Mouse (Mus musculus) MEL (cell line): ENCODE results near the gene Ppargc1a. TPM values are rescaled to one million over a fixed set of nuclear protein-coding genes. Genes with fewer than 3 reads are reported as not detected.

ENCODE experiments used
- DNase-seq: peaks from one replicate; pipeline ENCODE4 v3.0.0; 2011; ENCODE audit warnings: low read depth, low spot score
- H3K27ac ChIP-seq: 2 replicates; pipeline ENCODE4 v1.5.1; 2012; ENCODE audit warnings: low read depth, mild to moderate bottlenecking, control low read depth, low read length, moderate library complexity; ENCODE audit not compliant: control insufficient read depth
- H3K27me3 ChIP-seq, 2 experiments: fragments of 150-350 bp in 1 of 2; sonication (generic) in 1 of 2; 2 replicates each; pipeline ENCODE4 v1.6.1; 2012; ENCODE audit warnings: low read length in 2 of 2, mild to moderate bottlenecking in 2 of 2, improper control_type of control experiment in 1 of 2, moderate library complexity in 1 of 2; ENCODE audit not compliant: insufficient read depth in 2 of 2, control insufficient read depth in 1 of 2
- H3K36me3 ChIP-seq, 2 experiments: 2 replicates each; pipeline ENCODE4 v1.6.1; 2012 to 2014; ENCODE audit warnings: low read length in 2 of 2, improper control_type of control experiment in 1 of 2, inconsistent platforms in 1 of 2, mild to moderate bottlenecking in 1 of 2; ENCODE audit not compliant: insufficient read depth in 2 of 2, control insufficient read depth in 1 of 2
- H3K4me1 ChIP-seq, 2 experiments: fragments of 150-350 bp in 1 of 2; sonication (generic) in 1 of 2; 2 replicates each; pipeline ENCODE4 v1.6.1; 2012; ENCODE audit warnings: low read length in 2 of 2, improper control_type of control experiment in 1 of 2, mild to moderate bottlenecking in 1 of 2; ENCODE audit not compliant: insufficient read depth in 2 of 2, control insufficient read depth in 1 of 2
- H3K4me3 ChIP-seq, 2 experiments: fragments of 150-350 bp in 1 of 2; sonication (generic) in 1 of 2; 2 replicates each; pipeline ENCODE4 v1.5.1; 2012; ENCODE audit warnings: low read depth in 2 of 2, low read length in 2 of 2, mild to moderate bottlenecking in 2 of 2, moderate library complexity in 2 of 2, control low read depth in 1 of 2, improper control_type of control experiment in 1 of 2; ENCODE audit not compliant: control insufficient read depth in 1 of 2, insufficient read depth in 1 of 2
- H3K79me2 ChIP-seq: 2 replicates; pipeline ENCODE4 v1.6.1; 2012; ENCODE audit warnings: mild to moderate bottlenecking, low read length, moderate library complexity; ENCODE audit not compliant: control insufficient read depth, poor library complexity, insufficient read depth
- H3K9ac ChIP-seq: 2 replicates; pipeline ENCODE4 v1.6.1; 2012; ENCODE audit warnings: low read depth, mild to moderate bottlenecking, control low read depth, low read length, moderate library complexity; ENCODE audit not compliant: control insufficient read depth, poor library complexity, severe bottlenecking
- H3K9me3 ChIP-seq: fragments of 150-350 bp; sonication (generic); replicated peaks from 2 replicates; pipeline ENCODE4 v1.6.1; 2012; ENCODE audit warnings: mild to moderate bottlenecking, low read length, improper control_type of control experiment, moderate library complexity; ENCODE audit not compliant: insufficient read depth
- CHD1 ChIP-seq: IDR thresholded peaks from 2 replicates; pipeline ENCODE4 v1.6.1; 2012; ENCODE audit warnings: low read depth, mild to moderate bottlenecking, inconsistent platforms, low read length, improper control_type of control experiment
- E2F4 ChIP-seq: IDR thresholded peaks from 2 replicates; pipeline ENCODE4 v1.6.1; 2011; ENCODE audit warnings: low read depth, low read length, improper control_type of control experiment, borderline replicate concordance
- ELF1 ChIP-seq: IDR thresholded peaks from 2 replicates; pipeline ENCODE4 v1.6.1; 2014; ENCODE audit warnings: low read depth, mild to moderate bottlenecking, inconsistent platforms, low read length, improper control_type of control experiment, moderate library complexity
- GABPA ChIP-seq: IDR thresholded peaks from 2 replicates; pipeline ENCODE4 v1.6.1; 2012; ENCODE audit warnings: low read depth, mild to moderate bottlenecking, inconsistent platforms, low read length, improper control_type of control experiment, moderate library complexity
- GATA1 ChIP-seq: IDR thresholded peaks from 2 replicates; pipeline ENCODE4 v1.6.1; 2011; ENCODE audit warnings: low read depth, low read length, improper control_type of control experiment
- HCFC1 ChIP-seq: IDR thresholded peaks from 2 replicates; pipeline ENCODE4 v1.6.1; 2012; ENCODE audit warnings: low read depth, mild to moderate bottlenecking, inconsistent platforms, low read length, improper control_type of control experiment, moderate library complexity
- MAZ ChIP-seq: IDR thresholded peaks from 2 replicates; pipeline ENCODE4 v1.6.1; 2012; ENCODE audit warnings: low read depth, mild to moderate bottlenecking, inconsistent platforms, low read length, improper control_type of control experiment
- MXI1 ChIP-seq: IDR thresholded peaks from 2 replicates; pipeline ENCODE4 v1.6.1; 2011; ENCODE audit warnings: mild to moderate bottlenecking, low read depth, low read length, improper control_type of control experiment
- MYC ChIP-seq: IDR thresholded peaks from 2 replicates; pipeline ENCODE4 v1.6.1; 2011; ENCODE audit warnings: low read depth, mild to moderate bottlenecking, low read length, improper control_type of control experiment, moderate library complexity
- NELFE ChIP-seq: IDR thresholded peaks from 2 replicates; pipeline ENCODE4 v1.6.1; 2011; ENCODE audit warnings: low read depth, low read length, improper control_type of control experiment
- NRF1 ChIP-seq: IDR thresholded peaks from 2 replicates; pipeline ENCODE4 v1.6.1; 2014; ENCODE audit warnings: low read depth, mild to moderate bottlenecking, inconsistent platforms, low read length, improper control_type of control experiment, moderate library complexity; ENCODE audit not compliant: poor library complexity, insufficient read depth, severe bottlenecking
- POLR2AphosphoS2 ChIP-seq: IDR thresholded peaks from 2 replicates; pipeline ENCODE4 v1.6.1; 2011; ENCODE audit warnings: low read length, improper control_type of control experiment
- POLR2AphosphoS5 ChIP-seq: IDR thresholded peaks from 2 replicates; pipeline ENCODE4 v1.6.1; 2012; ENCODE audit warnings: low read depth, borderline replicate concordance, mild to moderate bottlenecking, inconsistent platforms, low read length, moderate library complexity, mixed read lengths
- RAD21 ChIP-seq: IDR thresholded peaks from 2 replicates; pipeline ENCODE4 v1.6.1; 2011; ENCODE audit warnings: mild to moderate bottlenecking, low read depth, low read length, improper control_type of control experiment
- RCOR1 ChIP-seq: IDR thresholded peaks from 2 replicates; pipeline ENCODE4 v1.6.1; 2012; ENCODE audit warnings: low read depth, mild to moderate bottlenecking, inconsistent platforms, low read length, improper control_type of control experiment
- SIN3A ChIP-seq: IDR thresholded peaks from 2 replicates; pipeline ENCODE4 v1.6.1; 2012; ENCODE audit warnings: low read length, improper control_type of control experiment, inconsistent platforms
- TBP ChIP-seq: IDR thresholded peaks from 2 replicates; pipeline ENCODE4 v1.8.0; 2011; ENCODE audit warnings: low read depth, low read length, improper control_type of control experiment
- UBTF ChIP-seq: IDR thresholded peaks from 2 replicates; pipeline ENCODE4 v1.6.1; 2012; ENCODE audit warnings: low read depth, mild to moderate bottlenecking, inconsistent platforms, low read length, improper control_type of control experiment, moderate library complexity, borderline replicate concordance; ENCODE audit not compliant: insufficient read depth
- USF1 ChIP-seq: IDR thresholded peaks from 2 replicates; pipeline ENCODE4 v1.6.1; 2014; ENCODE audit warnings: low read depth, mild to moderate bottlenecking, inconsistent platforms, low read length, improper control_type of control experiment, moderate library complexity
- USF2 ChIP-seq, 2 experiments: IDR thresholded peaks; 2 replicates each; pipeline ENCODE4 v1.6.1; 2011 to 2012; ENCODE audit warnings: improper control_type of control experiment in 2 of 2, low read length in 2 of 2, borderline replicate concordance in 1 of 2, inconsistent platforms in 1 of 2, low read depth in 1 of 2, mild to moderate bottlenecking in 1 of 2; ENCODE audit not compliant: insufficient read depth in 1 of 2
- ZC3H11A ChIP-seq: IDR thresholded peaks from 2 replicates; pipeline ENCODE4 v1.6.1; 2012; ENCODE audit warnings: low read depth, mild to moderate bottlenecking, inconsistent platforms, low read length, improper control_type of control experiment
- ZNF384 ChIP-seq: IDR thresholded peaks from 2 replicates; pipeline ENCODE4 v1.6.1; 2012; ENCODE audit warnings: low read depth, mild to moderate bottlenecking, inconsistent platforms, low read length, improper control_type of control experiment
- polyA plus RNA-seq, 2 experiments: library from polyadenylated mRNA; stranded (reverse) in 1 of 2; unstranded in 1 of 2; fragments of >175 nt in 1 of 2; fragments of >200 nt in 1 of 2; gene quantifications; 2 replicates each; pipeline versions ENCODE4 v1.2.1 to v1.2.4; 2012; ENCODE audit warnings: low replicate concordance in 2 of 2, low read depth in 1 of 2; ENCODE audit not compliant: insufficient read length in 2 of 2, insufficient read depth in 1 of 2, missing spikeins in 1 of 2
- total RNA-seq: library from RNA; depleted of rRNA; stranded (reverse); fragments of 300-350 nt; gene quantifications from 2 replicates; pipeline ENCODE4 v1.2.3, GENCODE M21; 2012

Gene Ppargc1a
- total and polyA plus RNA-seq, 3 experiments, result 0.04 to 0.06 TPM; not detected in 1

DNA sequence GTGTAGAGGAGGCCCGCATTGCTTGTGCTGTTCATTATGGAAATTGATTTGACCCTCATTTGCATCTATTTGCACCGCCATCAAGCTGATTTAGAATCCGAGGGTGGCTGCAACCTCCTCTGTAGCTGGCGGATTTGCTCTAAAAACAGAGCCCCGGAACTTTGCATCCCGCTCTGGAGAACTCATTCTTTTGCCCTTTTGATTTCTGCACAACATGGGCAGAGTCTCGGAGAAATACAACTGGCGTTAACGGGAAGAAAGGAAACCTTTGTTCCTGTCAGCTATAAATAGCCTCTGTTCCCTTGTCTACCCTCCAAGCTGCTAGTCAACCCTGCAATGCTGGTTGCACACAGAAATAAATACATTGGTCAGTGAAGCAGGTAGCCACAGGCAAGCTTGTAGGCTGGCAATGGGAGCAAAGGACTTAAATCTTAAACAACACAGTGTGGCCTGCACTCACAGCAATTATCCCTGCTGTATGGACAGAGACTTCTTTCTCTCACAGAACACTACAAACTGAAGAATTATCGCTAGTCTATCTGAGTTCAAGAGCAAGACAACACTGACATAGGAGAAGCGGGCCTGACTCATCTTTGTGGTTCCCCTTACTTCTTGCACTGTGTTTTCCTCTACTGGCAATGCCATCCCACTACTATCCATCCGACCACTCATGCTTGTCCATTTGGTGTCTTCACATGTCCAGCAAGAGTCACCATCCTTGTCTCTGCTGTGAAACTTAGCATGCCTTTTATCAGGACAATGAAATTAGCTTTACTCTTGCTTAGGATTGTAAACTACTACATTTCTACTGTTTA, 155.0 kb downstream of the Ppargc1a start:
- Histone ChIP-seq H3K9me3 (no peaks in the 10 kb centered on the region), H3K9ac (no peak overlapping the region), H3K4me1 (no peaks in the 10 kb centered on the region), H3K4me3 (no peak overlapping the region), H3K27ac (no peak overlapping the region), H3K36me3 (no peaks in the 10 kb centered on the region), H3K27me3 (no peaks in the 10 kb centered on the region), H3K79me2 (no peaks in the 10 kb centered on the region)
- TF ChIP-seq GATA1 (no peak), RCOR1 (no peak), NELFE (no peak), GABPA (no peak), POLR2AphosphoS5 (no peak), MAZ (no peak)
- DNase-seq, result no peak

DNA sequence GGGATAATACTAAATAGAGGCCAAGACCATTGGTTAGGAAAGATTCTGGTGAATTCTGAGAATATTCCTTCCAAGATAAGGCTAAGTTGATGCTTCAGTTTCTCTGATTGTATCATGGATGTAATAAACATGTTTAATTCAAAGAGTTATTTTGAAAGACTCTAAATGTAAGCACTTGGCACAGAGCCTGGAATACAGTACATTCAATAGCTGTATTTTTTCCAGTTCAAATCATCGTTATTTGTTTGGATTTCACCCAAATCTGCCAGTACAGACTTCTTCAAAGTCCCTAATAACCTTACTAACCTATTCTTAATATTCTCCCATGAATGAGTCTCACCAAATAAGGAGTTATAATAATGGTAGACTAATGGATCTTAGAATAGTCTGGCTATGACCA, 157.5 kb downstream of the Ppargc1a start:
- Histone ChIP-seq H3K79me2 (no peaks in the 10 kb centered on the region), H3K9me3 (no peaks in the 10 kb centered on the region), H3K36me3 (0 out of 4 replicates have a peak, but pooled peaks cover 0 to 2% of the 10 kb centered on the region in 2 experiments), H3K27me3 (no peaks in the 10 kb centered on the region), H3K9ac (no peak overlapping the region), H3K4me3 (no peak overlapping the region), H3K4me1 (no peaks in the 10 kb centered on the region), H3K27ac (no peak overlapping the region)
- no peak for DNase-seq
- TF ChIP-seq E2F4 (no peak), NRF1 (no peak), TBP (no peak), HCFC1 (no peak), ELF1 (no peak), SIN3A (no peak), GATA1 (no peak), USF2 (IDR thresholded peaks at IDR 0.05; ENCODE audit: borderline replicate concordance in 1 of 2, insufficient read depth in 1 of 2, low read depth in 1 of 2, low read length in 2 of 2) (no peak), MXI1 (no peak), ZNF384 (no peak), RCOR1 (no peak), UBTF (no peak), USF1 (no peak), CHD1 (no peak), ZC3H11A (no peak), RAD21 (no peak), MYC (no peak), POLR2AphosphoS2 (no peak)
- TF ChIP-seq, all 39 proteins: peak for 0
